Mouse (Mus musculus): Measurements from ENCODE around the gene Ephx1. TPM values are rescaled to one million over a fixed set of nuclear protein-coding genes. Genes with fewer than 3 reads are reported as not detected.
"Not testable (repeated sequence)": the region's sequence is repeated elsewhere in the genome, so short reads cannot be mapped to it uniquely, and the experiment has no call there.

Gene Ephx1
- total RNA-seq, 4 experiments from 2014 or later: 324 to 382 (median 360) TPM

DNA sequence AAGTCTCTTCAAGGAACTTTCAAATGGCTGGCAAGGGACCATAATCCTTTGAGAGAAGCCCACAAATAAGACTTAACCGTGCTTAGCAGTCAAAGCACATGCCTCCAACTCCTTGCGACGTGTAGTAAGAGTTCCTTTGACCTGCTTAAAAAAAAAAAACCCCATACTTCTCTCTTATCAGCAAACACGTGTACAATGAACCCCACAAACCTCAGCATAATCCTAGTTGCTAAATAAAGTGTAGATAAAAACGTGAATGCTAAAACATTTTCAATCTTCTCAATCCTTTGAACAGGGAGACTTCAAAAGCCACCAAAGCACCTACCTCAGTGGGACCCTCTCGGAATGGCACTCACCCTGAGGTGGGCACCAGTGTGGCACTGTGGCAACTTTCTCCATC, 7.3 kb downstream of the Ephx1 start:
- DNase-seq: no peak

DNA sequence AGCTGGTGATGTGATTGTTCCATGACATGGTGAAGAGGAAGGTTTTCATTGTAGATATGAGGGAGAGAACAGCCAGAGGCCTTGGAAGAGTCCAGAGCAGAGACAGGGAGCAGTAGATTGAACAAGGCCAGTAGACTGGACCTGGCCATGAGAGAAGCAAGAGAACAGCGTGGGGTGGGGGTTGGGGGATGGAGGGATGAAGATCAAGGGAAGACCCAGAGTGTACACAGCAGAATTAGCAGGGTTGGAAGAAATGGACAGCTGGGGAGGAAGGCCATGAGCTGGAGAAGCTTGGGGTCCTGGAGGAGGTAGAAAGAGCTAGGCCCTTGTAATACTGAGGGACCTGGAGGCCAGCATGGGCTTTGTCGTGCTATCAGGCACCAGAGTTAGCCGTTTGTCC, 8.3 kb downstream of the Ephx1 start:
- DNase-seq: no peak

DNA sequence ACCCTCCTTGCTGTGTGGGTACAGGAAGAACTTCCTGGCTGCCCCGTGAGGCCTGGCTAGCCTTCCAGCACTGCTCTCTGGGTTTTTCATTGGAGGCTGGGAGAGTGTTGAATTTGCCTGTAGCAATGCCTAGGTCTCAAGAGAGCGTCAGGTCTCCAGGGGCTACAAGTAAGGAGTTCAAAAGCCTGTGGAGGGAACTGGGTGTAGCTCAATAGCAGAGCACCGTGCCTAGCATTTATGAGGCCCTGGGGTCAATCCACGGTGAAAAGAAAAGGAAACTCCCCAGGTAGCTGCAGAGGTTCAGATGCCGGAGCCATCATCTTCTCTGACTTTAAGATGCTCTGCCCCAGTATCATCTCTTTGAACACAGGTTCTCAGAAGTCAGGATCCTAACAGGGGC, 9.1 kb downstream of the Ephx1 start:
- DNase-seq: no peak

DNA sequence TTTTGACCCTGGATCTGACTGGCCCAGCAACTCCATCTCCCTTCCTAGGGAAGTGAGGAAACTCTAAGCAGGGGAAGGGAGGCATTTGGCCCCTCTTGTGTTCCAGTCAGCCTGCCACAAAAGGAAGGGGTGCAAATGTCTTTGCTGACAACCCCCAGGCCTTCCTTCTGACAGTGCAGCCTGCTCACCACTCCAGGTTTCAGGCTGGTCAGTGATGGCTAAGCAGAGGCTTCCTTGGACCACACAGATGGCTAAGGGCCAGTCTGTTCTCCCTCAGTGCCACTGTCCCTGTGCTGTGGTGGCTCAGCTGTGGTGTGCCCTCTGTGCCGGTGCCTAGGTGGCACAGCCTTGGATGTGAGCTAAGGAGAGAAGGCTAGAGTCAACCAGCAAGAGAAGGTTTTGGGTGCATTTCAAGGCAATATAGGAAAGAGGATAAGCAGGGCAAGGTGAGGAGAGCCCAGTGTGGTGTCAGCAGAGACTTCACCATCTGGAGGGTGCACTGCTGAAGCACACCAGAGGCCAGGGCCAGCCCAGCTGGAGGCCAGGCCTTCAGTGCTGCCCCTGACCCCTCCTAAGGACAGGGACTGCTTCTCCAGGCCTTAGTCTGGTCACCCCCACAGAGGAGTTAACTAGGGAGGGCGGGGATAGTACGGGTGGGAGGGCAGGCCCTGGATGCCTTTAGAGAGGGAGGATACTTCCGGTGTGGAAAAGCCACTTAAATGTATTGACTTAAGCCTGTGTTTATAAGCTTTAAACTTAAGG, 10.4 kb downstream of the Ephx1 start:
- peak; percentile 50 for DNase-seq

DNA sequence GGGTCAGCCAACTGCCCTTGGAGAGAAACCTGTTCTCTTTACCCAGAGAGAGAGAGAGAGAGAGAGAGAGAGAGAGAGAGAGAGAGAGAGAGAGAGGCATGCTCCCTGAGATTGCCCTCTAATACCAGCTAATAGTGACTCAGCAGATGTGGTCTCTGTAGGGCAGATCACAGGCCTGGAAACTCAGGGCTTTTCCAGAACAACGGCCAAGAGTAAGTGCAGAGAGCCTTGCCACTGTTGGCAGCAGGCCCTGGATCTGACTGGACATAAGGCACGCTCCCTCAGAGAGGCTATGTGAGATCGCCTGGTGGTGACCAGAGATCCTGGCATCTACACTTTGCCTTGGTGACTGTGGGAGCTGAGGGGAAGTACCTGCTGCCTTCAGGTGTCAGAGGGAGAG, 10.9 kb downstream of the Ephx1 start:
- DNase-seq: peak; percentile 87

DNA sequence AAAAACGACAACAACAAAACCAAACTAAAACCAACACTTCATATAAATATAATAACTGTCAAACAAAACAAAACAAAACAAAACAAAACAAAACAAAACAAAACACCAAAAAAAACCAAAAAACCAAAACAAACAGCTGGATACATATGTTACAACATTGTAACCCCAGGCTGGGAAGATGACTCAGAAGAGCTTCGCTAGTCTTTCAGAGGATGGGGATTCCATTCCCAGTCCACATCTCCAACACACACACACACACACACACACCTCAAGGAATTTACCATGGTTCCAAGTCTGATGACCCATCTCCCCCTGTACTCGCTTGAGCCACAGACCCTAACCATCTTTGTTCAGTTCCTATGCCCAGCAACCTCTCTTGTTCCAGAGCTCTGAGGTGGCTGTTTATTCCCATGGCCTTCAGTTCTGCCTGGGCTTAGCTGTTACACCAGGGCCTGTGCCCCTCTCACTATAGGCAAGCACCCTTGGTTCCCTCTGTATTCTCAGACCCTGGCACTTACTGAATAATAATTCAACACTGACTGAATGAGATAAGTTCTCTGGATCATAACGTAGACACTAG, 11.6 kb downstream of the Ephx1 start:
- no peak for DNase-seq

DNA sequence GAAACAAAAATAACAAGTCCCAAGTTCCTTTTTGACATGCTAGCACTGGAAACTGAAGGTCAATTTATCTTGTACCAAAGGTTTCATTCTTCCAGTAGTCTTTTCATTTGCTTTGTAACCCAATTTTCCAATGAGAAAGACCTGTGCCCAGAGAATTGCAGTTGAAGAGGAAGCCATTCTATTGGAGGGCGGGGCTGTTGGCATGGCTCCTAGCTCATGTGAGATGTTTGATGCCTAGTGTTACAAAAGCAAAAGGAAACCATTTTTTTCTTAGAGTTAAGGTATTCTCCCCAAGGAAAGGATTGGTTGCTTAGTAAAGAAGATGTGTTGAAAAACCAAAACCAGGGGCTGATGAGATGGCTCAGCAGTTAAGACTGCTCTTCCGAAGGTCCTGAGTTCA, 12.4 kb downstream of the Ephx1 start:
- no peak for DNase-seq

DNA sequence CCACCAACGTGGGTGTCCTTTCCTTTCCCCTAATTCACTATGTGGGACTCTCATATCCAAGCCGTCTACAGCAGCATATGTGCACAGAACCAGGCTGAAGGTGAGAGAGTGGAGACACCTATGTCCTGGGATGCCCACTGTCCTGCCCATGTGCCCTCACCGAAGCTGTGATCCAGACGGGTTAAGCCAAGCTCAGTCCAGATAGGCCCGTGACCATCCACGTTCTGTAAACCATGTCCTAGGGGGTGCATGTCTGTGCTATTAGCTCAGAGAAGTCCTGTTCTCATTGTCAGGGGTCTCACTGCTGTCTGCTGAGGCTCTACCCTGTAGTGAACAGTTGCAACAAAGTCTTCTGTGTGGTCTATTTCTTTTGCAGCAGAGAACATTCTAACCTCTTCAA, 12.9 kb downstream of the Ephx1 start:
- DNase-seq: no peak

DNA sequence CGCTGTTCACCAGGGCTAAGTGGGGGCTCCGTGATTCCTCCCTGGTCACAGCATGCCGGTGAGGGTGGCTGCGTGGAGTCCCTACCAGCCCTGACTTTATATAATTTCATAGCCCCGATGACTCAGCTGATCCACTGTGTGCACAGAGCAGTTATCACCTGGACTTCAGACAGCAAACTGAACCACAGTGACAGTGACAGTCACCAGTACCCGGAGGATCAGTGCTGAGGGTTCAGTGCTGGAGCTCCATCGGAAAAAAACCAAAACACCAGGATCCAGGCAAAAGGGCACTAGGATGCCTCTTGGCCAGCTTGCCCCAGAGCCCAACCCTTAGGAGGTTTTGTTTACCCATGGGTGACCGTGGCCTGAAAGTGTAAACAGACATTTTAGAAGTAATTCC, 15.4 kb downstream of the Ephx1 start:
- DNase-seq: no peak

DNA sequence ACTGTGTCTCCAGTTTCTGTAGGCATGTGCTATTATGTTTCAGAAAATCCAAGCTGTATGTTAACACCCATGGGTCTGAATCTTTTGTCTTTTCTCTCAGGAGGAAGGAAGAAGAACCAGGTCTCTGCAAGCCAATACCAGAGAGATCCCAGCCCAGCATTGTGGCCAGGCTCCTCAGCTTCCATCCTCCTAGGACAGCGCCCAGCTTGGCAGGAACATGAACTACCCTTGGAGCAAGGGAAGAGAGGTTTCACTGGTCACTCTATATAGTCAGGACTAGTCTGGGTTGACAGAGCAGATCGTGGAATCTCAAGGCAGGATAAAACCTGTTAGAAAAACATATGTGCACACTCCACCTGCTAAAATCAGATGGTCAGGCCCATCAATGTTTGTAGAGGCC, 16.9 kb downstream of the Ephx1 start:
- DNase-seq: no peak

DNA sequence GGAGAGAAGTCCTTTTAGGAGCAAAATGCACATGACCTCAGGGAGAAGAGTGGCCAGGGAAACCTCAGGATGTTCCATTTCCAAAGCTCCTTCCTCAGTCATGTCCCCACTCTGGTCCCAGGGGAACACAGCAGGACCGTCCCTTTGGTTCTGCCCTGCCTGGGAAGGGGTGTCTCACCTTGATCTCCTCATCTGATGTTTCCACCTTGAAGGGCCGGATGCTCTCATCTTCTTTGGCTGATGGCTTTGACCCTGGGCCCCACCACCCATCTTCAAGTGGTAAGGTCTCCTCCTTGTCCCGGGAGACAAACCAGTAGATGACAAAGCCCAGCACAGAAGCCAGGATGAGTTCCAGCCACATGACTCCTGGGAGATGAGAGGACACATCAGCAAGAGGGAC, 19.1 kb downstream of the Ephx1 start:
- DNase-seq: no peak

DNA sequence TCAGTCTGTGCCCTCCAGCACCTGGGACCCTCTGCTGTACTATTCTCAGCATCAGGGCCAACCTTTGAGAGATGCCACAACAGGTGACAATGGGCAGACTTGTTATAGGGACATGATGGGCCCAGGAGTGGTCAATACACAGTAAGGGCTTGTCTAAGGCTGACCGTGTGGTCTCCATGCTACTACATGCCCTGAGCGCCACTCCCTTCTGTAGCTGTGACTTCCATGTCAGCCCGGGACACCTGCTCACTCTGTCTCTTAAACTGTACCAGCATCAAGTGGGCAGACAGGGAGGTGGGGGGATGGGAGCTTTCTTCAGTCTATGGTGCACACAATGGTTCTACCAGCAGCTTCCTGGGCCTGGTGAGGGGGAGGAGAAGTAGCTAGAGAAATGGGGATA, 19.5 kb downstream of the Ephx1 start:
- no peak for DNase-seq

DNA sequence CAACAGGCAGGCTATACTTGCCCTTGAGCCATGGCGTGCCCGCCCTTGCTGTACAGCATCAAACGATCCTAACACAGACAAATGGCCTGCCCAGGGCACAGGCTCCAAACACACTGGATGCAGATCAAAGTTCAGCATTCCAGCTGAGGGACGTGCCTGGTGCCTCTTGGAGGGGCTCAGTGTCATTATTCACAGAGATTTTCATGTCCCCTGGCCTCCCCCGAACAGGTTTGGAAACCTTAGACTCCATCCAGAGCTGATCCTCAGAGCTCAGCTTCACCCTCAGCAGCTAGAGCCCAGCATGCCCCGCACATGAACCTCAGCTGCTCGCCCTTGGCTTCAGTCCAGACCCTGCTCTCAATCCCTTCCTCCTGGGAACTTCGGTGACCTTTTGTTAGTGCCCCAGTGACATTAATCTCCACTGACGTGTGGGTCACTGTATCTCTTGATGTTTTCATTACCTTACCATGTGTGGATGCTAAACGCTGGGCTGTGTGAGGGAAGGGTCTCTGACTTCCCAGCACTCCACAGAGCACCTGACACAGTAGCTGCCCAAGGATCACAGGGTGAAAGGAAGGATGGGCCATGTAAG, 20.1 kb downstream of the Ephx1 start:
- DNase-seq: peak; percentile 64

DNA sequence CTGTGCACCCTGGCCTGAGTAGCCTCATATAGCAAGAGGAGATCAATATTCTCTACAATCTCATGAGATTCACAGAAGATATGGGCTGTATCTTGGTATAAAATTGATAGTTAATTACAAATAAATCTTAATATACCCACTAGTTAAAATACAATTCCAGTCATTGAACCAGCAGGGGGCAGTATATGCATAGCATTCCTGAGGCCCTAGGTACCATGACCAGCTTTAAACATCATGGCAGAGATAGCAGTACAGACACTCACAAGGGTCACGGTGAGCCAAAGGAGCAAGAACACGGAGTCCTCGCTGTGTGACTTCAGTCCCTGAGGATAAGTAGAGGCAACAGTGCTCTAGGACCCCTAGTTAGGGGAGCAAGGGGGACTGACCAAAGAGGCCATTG, 28.6 kb downstream of the Ephx1 start:
- no peak for DNase-seq

DNA sequence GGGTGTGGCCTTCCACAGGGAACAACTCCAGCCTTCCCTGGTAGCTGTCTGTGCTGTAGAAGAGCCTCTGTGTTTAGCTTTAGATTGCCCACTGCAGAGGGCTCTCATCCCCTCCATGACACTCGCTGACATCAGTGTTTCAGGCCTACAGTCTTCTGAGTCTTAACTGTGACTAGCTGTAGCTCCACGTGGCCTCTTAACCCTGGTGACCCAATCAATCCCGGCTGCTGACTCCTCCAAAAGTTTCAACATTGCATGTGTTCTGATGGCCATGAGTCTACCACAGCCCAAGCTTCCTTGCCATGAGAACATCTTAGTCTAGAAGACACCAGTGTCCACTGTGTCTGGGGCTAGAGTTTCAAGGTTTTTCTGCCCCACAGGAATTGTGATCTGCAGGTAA, 30.0 kb downstream of the Ephx1 start:
- DNase-seq: peak; percentile 54

DNA sequence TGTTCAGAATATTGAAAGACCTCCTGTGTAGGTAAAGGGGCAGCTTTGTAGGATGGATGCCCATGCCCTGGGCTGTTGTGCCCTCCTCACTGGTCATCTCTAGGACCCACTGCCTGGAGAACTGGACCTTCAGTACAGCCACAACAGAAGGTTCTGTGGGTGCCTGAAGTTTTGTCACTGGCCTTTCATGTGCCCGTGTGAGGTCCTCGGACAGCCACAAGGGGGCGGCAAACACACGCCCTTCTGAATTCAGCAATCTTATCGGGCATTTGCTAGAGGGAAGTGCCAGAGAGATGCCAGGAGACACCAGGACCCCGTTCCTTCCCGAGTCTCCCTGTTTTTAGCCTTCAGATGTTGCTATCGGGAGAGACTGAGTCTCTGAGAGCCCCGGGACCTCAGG, 32.9 kb downstream of the Ephx1 start:
- DNase-seq: peak; percentile 61

DNA sequence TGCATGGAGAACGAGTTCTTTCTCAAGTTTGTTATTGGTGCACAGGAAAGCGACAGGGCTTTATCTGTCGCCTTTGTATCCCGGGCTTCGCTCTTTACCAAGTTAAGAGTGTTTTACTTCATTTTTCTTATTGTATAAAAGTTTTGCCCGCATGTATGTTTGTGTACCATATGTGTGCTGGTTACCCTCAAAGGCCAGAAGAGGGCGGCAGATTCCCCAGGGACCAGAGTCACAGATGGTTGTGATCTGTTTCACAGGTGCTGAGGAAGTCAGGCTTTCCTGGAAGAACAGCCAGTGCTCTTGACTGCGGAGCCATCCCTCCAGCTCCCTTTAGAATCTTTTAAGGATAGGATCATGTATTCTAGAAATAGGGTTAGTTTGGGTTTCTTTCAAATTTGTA, 34.0 kb downstream of the Ephx1 start:
- DNase-seq: no peak

DNA sequence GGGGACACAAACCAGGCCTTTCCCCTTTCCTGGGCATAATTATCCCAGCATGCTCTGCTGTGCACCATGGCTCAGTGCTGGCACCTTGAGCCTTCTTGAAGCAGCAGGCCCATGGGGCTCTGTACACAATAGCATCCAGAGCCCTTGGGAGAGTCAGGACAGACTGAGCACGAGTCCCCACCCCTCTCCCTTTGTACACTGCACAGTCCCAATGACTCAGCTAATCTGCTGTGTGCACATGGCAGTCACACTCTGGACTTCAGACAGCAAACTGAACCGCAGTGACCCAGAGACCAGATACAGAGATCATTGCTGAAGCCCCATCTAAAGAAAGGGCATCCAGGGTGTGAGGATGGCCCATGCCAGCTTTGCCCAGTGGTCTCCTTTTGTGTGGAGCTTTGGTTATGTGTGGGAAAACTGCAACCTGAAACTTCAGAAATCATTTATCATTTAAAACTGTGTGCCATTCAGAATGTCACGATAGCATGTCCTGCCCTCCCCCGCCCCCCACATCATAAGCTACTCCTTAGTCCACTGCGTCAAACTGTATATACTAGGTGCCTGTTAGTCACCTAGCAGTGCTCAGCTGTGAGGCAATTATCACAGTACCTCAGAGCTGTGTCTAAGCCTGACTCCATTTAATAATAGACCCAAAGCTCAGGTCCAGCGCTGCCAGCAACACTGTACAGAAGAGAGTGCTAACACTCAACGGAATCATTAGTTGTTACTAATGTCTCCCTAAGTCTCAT, 39.2 kb downstream of the Ephx1 start:
- DNase-seq: not testable (repeated sequence)

DNA sequence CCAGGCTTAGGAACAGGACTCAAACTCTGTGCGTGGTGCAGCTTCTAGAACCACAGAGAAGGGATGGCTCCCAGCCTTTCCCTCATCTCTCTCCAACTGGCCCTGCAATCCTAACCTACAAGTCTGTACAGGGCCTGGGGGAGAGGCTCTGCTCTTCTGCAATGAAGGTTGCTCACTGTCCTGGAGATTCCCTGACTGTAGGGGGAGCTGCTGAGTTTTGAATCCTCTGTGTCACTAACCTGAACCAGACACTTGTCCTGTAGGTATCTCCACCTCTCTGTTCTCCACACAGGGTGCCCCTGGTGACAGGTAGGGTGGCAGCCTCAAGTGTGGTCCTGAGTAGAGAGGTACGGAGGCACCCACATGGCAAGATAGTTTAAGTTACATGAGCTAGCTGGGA, 40.2 kb downstream of the Ephx1 start:
- DNase-seq: no peak

DNA sequence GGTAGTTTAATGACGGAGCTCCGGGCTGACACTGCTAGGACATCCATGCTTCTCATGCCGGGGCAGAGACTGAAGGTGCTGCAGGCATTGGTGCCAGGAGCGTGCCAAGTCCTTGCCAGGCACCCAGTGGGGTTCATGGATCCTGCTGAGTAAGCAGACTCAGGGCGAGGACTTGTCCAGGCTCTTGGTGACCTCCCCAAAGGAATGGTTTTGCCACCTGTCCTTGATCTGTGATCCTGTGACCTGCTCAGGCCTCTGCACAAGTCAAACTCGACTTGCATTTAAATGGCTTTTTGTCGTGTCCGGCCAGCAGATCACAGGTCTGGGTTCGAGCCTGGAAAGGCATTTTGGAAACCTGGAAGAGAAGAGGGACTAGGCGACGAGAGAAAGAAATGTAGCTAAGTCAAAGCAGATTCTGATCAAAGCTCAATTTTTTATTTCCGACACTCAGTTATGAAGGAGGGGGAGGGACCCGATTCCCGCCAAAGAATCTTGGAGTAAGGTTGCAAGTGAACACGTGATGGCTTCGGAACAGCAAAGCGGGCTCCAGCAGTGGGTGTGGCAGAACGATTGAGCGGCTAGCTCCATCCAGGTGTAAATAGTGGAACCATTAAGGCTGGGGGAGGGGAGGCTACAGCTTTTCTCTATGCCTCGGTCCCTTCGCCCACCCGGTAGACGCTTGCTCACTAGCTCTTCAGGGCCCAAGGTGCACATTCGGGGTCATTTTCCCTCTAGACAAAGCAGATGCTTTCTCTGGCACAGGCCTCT, 41.0 kb downstream of the Ephx1 start:
- no peak for DNase-seq

DNA sequence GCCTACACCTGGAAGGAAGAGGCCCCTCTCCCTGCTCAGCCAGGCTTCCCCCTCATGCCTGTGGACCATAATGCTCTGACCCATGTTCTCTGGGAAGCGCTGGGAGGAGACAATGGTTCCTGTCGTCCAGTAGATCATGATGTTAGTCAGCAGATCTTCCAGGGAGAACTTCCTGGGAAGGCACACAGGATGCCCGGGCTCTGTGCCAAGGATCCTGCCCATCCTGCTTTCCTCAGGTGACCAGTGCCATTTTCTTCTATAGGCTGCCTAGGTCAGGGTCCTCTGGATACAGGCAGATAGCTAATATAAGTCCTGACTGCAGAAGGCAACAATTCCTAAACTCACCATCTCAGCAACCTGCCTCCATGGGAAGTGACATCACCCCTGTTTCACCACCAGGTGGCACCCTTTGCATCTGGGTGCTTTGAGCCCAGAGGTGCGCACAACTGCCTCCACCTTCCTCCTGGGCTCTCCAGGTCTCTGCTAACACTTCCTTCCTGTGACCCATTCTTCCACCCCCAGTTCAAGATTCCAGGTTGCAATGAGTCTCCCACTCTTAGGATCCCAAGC, 44.5 kb downstream of the Ephx1 start:
- no peak for DNase-seq

DNA sequence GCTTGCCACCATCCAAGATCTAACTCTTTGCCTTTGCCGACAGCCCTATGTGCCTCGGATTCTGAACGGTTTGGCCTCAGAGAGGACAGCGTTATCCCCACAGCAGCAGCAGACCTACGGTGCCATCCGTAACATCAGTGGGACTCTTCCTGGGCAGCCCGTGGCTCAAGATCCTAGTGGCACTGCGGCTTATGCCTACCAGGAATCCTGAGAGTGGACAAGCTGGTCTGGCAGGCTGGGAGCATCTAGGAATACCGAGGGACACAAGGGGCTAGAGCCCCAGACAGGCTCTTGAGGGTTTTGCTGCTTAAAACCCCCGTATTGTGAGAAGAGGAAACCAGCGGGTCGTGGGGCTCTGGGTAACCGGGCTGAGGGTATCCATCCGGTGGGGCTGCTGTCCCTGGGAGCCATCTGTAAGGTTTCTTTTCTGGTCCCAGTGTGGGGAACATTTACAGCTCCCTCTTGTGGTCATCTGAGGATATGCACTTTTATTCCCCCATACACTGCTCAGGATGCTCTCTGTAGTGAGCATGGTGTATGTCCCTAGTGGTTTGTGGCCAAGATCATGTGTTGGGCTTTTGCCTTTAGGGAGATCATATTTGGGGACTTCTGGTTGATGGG, 46.5 kb downstream of the Ephx1 start:
- DNase-seq: no peak
